Mouse (Mus musculus) liver, adult (tissue): Measurements from ENCODE around the gene Stim2.

Experiments used
- GATA4 ChIP-seq: IDR thresholded peaks from 2 replicates; pipeline ENCODE4 v1.6.1; 2014; ENCODE audit warnings: mild to moderate bottlenecking, low read length; ENCODE audit not compliant: insufficient replicate concordance

The Stim2 gene

GRCm38 (mm10) chr5:54052205-54052604 is 53.9 kb downstream of the Stim2 start:
- no peak for TF ChIP-seq GATA4

DNA sequence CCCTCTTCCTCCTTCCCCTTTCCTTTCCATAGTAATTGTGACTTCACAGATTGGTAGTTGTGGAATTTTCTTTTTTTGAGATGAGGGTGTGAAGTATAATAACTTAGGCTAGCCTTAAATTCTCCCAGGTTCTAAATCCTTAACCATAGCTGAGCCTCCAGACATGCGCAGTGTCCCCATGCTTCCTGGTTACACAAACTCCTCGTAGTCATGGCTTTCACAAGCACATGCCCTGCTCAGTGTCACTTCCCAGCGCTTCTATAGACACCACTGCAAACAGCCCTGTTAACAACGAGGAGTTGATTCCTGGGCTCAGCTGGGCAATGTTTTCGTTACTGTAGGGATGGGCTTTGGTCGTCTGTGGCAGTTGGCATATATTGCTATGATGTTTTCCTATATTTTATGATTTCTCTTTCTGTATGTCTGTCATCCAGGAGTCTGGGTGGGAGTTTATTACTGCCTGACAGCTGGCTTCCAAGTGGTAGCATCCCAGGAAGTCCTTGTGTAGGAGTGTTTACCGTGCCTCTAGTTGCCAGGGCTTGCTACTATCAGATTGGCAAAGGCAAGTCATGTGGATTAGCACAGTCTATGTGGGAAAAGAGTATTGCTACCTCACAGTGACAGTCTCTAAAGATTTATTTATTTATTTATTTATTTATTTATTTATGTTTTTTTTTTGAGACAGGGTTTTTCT is 55.5 kb downstream of the Stim2 start:
- TF ChIP-seq GATA4, result no peak

GRCm38 (mm10) chr5:54056266-54056665 is 58.0 kb downstream of the Stim2 start:
- peak; percentile 29; the same call in 1 of the 2 replicates for TF ChIP-seq GATA4

- TF ChIP-seq GATA4, result peak; percentile 67; the same call in 1 of the 2 replicates
These were observed 61.7 kb downstream of the Stim2 start for GRCm38 (mm10) chr5:54059998-54060397.

DNA sequence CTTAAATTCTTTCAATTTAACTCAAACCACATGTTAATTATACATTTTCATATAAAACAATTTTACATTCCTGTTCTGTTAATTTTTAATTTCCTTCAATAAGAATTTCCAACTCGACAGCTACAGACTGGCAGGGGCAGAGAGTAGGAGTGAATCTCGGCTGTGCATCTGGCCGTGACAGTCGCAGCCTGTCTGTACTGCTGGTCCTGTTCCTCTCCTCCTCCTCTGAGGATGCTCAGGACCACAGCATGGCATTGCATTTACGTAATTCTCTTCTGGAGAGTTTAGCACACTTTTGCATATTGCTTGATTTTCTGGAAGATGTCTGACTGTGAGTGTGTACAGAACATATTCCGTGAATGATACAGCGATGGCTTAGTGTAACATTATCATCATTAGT is 63.8 kb downstream of the Stim2 start:
- no peak for TF ChIP-seq GATA4

GRCm38 (mm10) chr5:54067591-54067990 is 69.3 kb downstream of the Stim2 start:
- TF ChIP-seq GATA4, result no peak

GRCm38 (mm10) chr5:54070549-54070948 is 72.2 kb downstream of the Stim2 start:
- TF ChIP-seq GATA4, result no peak

- TF ChIP-seq GATA4, result no peak
These were observed 73.0 kb downstream of the Stim2 start for GRCm38 (mm10) chr5:54071288-54071687.

DNA sequence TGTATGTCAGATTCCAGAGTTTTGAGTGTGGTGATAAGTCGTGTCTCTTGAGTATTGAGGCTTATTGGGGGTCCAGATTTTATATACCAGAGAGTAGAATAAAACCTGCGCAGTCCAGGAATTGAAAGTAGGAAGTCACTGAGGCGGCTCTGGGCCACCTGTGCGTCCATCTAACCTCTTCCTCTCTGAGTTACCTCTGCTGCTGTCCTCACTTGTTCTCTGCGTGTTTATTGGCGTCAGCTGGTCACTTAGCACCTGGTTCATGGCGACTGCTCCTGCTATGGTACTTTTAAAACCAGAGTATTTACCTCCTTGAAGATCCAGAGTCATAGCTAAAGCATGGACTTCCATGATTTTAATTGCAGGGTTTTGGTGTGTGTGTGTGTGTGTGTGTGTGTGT is 73.4 kb downstream of the Stim2 start:
- TF ChIP-seq GATA4, result no peak

- TF ChIP-seq GATA4, result no peak
These were observed 75.0 kb downstream of the Stim2 start for GRCm38 (mm10) chr5:54073291-54073690.

GRCm38 (mm10) chr5:54079997-54080396 is 81.7 kb downstream of the Stim2 start:
- no peak for TF ChIP-seq GATA4

GRCm38 (mm10) chr5:54087912-54088311 is 89.6 kb downstream of the Stim2 start:
- TF ChIP-seq GATA4, result no peak

GRCm38 (mm10) chr5:54098219-54098618 is 99.9 kb downstream of the Stim2 start:
- TF ChIP-seq GATA4, result no peak

DNA sequence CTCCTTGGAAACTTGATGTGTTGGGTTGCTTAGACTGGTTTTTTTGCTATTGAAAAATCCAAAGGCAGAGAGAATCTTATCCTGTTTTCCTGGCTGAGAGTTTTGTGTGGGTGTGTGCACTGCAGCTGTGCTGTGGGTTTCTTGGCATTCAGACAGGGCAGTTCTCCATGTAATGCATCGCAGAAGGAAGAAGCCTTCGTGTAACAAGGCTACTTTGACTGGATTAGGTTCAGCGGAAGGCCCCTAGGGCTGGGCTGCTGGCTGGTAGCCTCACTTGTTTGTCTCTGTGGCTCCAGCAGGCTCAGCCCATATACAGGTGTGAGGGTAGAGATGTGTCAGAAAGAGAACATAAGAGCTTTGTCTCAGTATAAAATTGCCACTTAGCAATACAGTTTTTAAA is 102.6 kb downstream of the Stim2 start:
- TF ChIP-seq GATA4, result no peak

DNA sequence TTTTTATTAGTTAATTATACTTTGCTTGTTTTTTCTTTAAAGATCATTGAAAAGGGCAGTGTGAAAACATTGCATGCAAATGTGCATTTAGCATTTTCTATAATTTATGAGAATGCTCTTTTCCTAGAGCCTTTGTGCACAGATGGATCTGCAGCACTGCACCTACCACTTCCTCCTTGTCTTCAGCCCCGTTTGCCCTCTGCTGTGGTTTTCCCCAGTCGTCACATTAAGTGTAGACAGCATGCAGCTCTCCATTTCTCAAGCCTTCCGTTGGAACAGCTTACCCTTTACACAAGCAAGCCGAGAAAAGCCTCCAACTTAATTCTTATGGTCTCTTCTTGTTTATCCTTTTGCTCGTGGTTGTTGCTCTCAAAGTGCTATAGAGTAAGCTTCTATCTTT is 103.0 kb downstream of the Stim2 start:
- no peak for TF ChIP-seq GATA4

DNA sequence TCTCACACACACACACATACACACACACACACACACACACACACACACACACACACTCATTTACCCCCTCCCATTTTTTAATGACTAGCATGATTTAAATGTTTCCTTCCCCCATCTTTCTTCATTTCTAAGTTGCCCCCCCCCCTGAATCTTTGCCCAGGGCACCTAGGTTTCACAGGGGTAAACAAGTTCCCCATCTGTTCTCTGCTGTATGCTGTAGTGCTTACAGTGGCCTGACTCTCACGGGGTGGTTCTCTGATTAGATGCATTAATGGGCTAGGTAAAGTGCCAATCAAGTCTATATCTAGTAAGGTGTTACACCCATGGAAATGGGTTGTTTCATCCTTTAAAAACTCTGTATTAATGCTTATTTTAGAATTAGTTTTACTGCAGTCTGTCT is 103.7 kb downstream of the Stim2 start:
- TF ChIP-seq GATA4, result no peak

DNA sequence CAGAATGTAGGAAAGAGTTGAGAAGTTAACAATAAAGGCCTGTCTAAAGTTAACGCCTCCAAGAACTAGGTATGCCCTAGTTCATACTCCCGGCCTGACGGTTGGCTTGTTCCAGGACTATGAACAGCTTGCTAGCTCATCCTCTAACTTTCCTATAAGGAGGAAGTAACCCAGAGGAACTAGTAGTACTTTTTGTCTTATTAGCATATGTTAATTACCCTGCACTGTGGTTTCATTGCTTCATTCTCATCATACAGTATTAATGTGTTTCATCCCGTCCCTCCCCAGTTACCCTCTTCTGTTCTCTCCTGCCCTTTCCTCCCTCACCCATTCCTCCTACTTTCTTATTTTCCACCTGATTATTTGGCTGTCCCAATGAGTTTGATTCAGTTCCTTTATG is 108.4 kb downstream of the Stim2 start:
- TF ChIP-seq GATA4, result no peak
